Mouse (Mus musculus) limb, embryonic 14.5 days (tissue): ENCODE measurements around the gene Gpr171. TPM values are rescaled to one million over a fixed set of nuclear protein-coding genes. Genes with fewer than 3 reads are reported as not detected.

Source experiments
- ATAC-seq: fragments of 200-750 bp; cut with Nextera tagmentation; 2 replicates; pipeline ENCODE4 v1.8.0; 2017; ENCODE audit warnings: low read depth, moderate number of reproducible peaks, moderate TSS enrichment; ENCODE audit not compliant: low FRiP score
- DNase-seq: peaks from one replicate; pipeline ENCODE4 v3.0.0-alpha.2; 2015; ENCODE audit warnings: low spot score
- H3K27ac ChIP-seq: fragments of 300-500 bp; sonication (generic); replicated peaks from 2 replicates; pipeline ENCODE4 v1.5.1; 2014; ENCODE audit warnings: low read depth, mild to moderate bottlenecking, low read length, moderate library complexity, mixed read lengths
- H3K27me3 ChIP-seq: fragments of 300-500 bp; sonication (generic); 2 replicates; pipeline ENCODE4 v1.6.1; 2014; ENCODE audit warnings: low read length, mixed read lengths; ENCODE audit not compliant: control insufficient read depth, insufficient read depth
- H3K36me3 ChIP-seq: fragments of 300-500 bp; sonication (generic); 2 replicates; pipeline ENCODE4 v1.6.1; 2014; ENCODE audit warnings: mild to moderate bottlenecking, low read length, moderate library complexity, mixed read lengths; ENCODE audit not compliant: control insufficient read depth, insufficient read depth
- H3K4me1 ChIP-seq: fragments of 300-500 bp; sonication (generic); 2 replicates; pipeline ENCODE4 v1.6.1; 2014; ENCODE audit warnings: antibody characterized with exemption, low read length, mixed read lengths; ENCODE audit not compliant: control insufficient read depth, insufficient read depth
- H3K4me2 ChIP-seq: fragments of 300-500 bp; sonication (generic); replicated peaks from 2 replicates; pipeline ENCODE4 v1.6.1; 2014; ENCODE audit warnings: low read depth, mild to moderate bottlenecking, low read length, moderate library complexity; ENCODE audit not compliant: severe bottlenecking
- H3K4me3 ChIP-seq: fragments of 300-500 bp; sonication (generic); replicated peaks from 2 replicates; pipeline ENCODE4 v1.5.1; 2014; ENCODE audit warnings: low read length
- H3K9ac ChIP-seq: fragments of 300-500 bp; sonication (generic); 2 replicates; pipeline ENCODE4 v1.6.1; 2014; ENCODE audit warnings: mild to moderate bottlenecking, low read depth, low read length, moderate library complexity; ENCODE audit not compliant: severe bottlenecking
- H3K9me3 ChIP-seq: fragments of 300-500 bp; sonication (generic); 2 replicates; pipeline ENCODE4 v1.6.1; 2016; ENCODE audit warnings: low read length; ENCODE audit not compliant: control insufficient read depth
- POLR2A ChIP-seq: fragments of 200-500 bp; IDR thresholded peaks from 2 replicates; pipeline ENCODE4 v1.8.0; 2012; ENCODE audit warnings: inconsistent platforms, mild to moderate bottlenecking, moderate library complexity, borderline replicate concordance; ENCODE audit not compliant: insufficient read depth, insufficient read length; ENCODE audit errors: extremely low read depth
- WGBS: fragments of 180-500 bp; shearing (Covaris S2); extraction: QIAGEN DNeasy Blood & Tissue Kit; methylation state at CpG from one replicate; pipeline ENCODE4 v1.1.7; 2014; 5-methylcytosine and 5-hydroxymethylcytosine counted together
- polyA plus RNA-seq, 2 experiments: library from polyadenylated mRNA; depleted of rRNA in 1 of 2; stranded (reverse) in 1 of 2; unstranded in 1 of 2; fragments of >200 nt; fragmentation: Nextera tagmentation in 1 of 2; extraction: Ambion mirVana in 1 of 2; gene quantifications; 2 replicates each; pipeline versions ENCODE4 v1.2.1 to v1.2.3; 2012 to 2014

The Gpr171 gene
- polyA plus RNA-seq, 2 experiments, result 0.19 to 1.5 TPM

- no peaks in the 10 kb centered on the region for H3K27me3 ChIP-seq
- DNase-seq (no peak), ATAC-seq (no peak)
- no peak overlapping the region for H3K9ac ChIP-seq
- WGBS, result 92% methylated on average over 4 of the region's 4 CpGs
- H3K9me3 ChIP-seq, result no peaks in the 10 kb centered on the region
- H3K36me3 ChIP-seq, result no peaks in the 10 kb centered on the region
- H3K4me1 ChIP-seq, result no peaks in the 10 kb centered on the region
- H3K4me3 ChIP-seq, result no peak overlapping the region
- no peak overlapping the region for H3K4me2 ChIP-seq
- no peak for TF ChIP-seq POLR2A
- H3K27ac ChIP-seq, result no peak overlapping the region
Observed at GRCm38 (mm10) chr3:59107439-59107838, 5.8 kb upstream of the Gpr171 start.

- no peaks in the 10 kb centered on the region for H3K9me3 ChIP-seq
- no peaks in the 10 kb centered on the region for H3K36me3 ChIP-seq
- no peak overlapping the region for H3K4me3 ChIP-seq
- no peaks in the 10 kb centered on the region for H3K4me1 ChIP-seq
- TF ChIP-seq POLR2A, result no peak
- WGBS, result 73% methylated on average over 4 of the region's 4 CpGs
- ATAC-seq (no peak), DNase-seq (no peak)
- no peak overlapping the region for H3K4me2 ChIP-seq
- no peak overlapping the region for H3K9ac ChIP-seq
- H3K27me3 ChIP-seq, result no peaks in the 10 kb centered on the region
- H3K27ac ChIP-seq, result no peak overlapping the region
Observed at GRCm38 (mm10) chr3:59104462-59104861, 2.8 kb upstream of the Gpr171 start.

GRCm38 (mm10) chr3:59102146-59102545 lies 525 bp upstream of the Gpr171 start:
- Histone ChIP-seq H3K4me1 (no peaks in the 10 kb centered on the region), H3K9ac (no peak overlapping the region), H3K9me3 (no peaks in the 10 kb centered on the region), H3K4me3 (no peak overlapping the region), H3K27me3 (no peaks in the 10 kb centered on the region), H3K27ac (no peak overlapping the region), H3K36me3 (no peaks in the 10 kb centered on the region), H3K4me2 (no peak overlapping the region)
- WGBS, result 93% methylated on average over 2 of the region's 2 CpGs
- ATAC-seq, result no peak
- no peak for TF ChIP-seq POLR2A
- DNase-seq, result no peak

- Histone ChIP-seq H3K4me3 (no peak overlapping the region), H3K4me1 (no peaks in the 10 kb centered on the region), H3K36me3 (no peaks in the 10 kb centered on the region), H3K27me3 (no peaks in the 10 kb centered on the region), H3K9ac (no peak overlapping the region), H3K9me3 (no peaks in the 10 kb centered on the region), H3K27ac (no peak overlapping the region), H3K4me2 (no peak overlapping the region)
- DNase-seq (no peak), ATAC-seq (no peak)
- no peak for TF ChIP-seq POLR2A
- 78% methylated on average over 10 of the region's 10 CpGs for WGBS
Observed at GRCm38 (mm10) chr3:59098540-59098939, 3.1 kb downstream of the Gpr171 start.

GRCm38 (mm10) chr3:59097421-59097820 lies 4.2 kb downstream of the Gpr171 start:
- 73% methylated on average over 6 of the region's 6 CpGs for WGBS
- Histone ChIP-seq H3K4me3 (no peak overlapping the region), H3K27me3 (no peaks in the 10 kb centered on the region), H3K9ac (no peak overlapping the region), H3K36me3 (no peaks in the 10 kb centered on the region), H3K9me3 (no peaks in the 10 kb centered on the region), H3K27ac (no peak overlapping the region), H3K4me2 (no peak overlapping the region), H3K4me1 (no peaks in the 10 kb centered on the region)
- DNase-seq, result no peak
- ATAC-seq, result no peak
- no peak for TF ChIP-seq POLR2A

GRCm38 (mm10) chr3:59092702-59093101 lies 8.9 kb downstream of the Gpr171 start:
- no peak for DNase-seq
- no peak overlapping the region for H3K27ac ChIP-seq
- ATAC-seq, result no peak
- H3K4me1 ChIP-seq, result no peaks in the 10 kb centered on the region
- no peaks in the 10 kb centered on the region for H3K27me3 ChIP-seq
- H3K9ac ChIP-seq, result no peak overlapping the region
- H3K9me3 ChIP-seq, result no peaks in the 10 kb centered on the region
- no peaks in the 10 kb centered on the region for H3K36me3 ChIP-seq
- no peak for TF ChIP-seq POLR2A
- 80% methylated on average over 11 of the region's 11 CpGs for WGBS
- H3K4me3 ChIP-seq, result no peak overlapping the region
- no peak overlapping the region for H3K4me2 ChIP-seq
